Mouse (Mus musculus): ENCODE measurements at regions not wholly inside any gene's neighbourhood (a gene's known extent, or its start where the extent isn't known, plus 50 kb on each side); places are given as distances from the start of the nearest gene placed in this dataset.

- peak; percentile 6 for DNase-seq (ENCODE audit: low read depth, low spot score)
Measured at GRCm38 (mm10) chr7:58488250-58488649, 167.7 kb upstream of the Atp10a start.

Data from mesoderm, embryonic 11.5 days (tissue).